Mouse (Mus musculus): ENCODE data around the gene Nob1.

Nob1 gene

DNA sequence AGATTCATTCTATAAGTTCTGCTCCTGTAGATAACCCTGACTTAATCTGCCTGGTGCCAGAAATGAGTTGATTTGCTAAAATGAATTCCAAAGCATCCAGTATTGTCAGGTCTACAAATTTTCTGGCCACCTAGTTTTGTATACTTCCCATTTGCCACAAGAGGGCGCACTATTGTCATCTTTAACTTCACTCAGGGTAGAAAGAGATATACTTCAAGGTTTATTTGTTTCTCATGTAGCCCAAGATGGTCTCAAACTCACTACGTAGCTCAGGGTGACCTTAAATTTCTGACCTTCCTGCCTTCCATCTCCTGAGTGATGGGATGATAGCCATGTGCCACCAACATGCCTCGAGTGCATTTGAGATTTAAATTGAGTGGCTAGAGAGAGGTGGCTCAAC is 38.2 kb downstream of the Nob1 start:
- CTCF ChIA-PET: no interaction called here

DNA sequence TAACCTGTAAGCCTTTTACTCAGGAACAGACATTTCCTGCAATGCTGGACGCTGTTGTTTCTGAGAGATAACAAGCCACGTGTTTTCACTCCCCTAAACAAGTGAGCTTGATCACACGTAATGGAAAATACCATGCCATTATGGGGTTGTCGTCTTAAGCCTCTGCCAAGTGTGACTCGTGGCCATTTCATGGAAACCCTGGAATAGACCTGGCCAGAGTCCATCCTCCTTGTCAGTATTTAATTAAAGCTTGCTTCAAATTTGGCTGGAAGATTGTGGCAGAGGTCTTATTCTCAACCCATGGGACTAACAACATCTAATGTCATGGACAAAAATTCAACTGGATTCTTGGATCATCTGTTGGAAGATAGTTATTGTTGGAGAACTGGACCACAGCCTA is 38.7 kb downstream of the Nob1 start:
- CTCF ChIA-PET: no interaction called here

DNA sequence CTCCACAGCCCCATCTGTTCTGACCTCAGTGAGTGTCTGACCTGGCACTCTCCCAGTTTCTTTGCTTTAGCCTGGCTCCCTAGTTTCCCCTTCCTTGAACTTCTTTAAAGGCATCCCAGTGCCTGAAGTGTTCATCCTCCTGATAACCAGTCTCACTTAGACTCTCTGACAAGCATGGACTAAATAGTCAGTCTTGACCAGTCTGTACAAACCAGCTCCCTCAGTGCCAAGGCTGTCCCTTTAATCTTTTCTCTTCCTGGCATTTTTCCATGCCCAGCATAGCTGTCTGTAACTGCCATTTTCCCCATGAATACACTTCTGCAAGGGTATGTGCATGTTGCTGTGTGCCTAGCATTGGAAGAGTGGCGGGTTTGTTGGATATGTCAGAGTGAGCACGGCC is 39.8 kb downstream of the Nob1 start:
- CTCF ChIA-PET: no interaction called here

DNA sequence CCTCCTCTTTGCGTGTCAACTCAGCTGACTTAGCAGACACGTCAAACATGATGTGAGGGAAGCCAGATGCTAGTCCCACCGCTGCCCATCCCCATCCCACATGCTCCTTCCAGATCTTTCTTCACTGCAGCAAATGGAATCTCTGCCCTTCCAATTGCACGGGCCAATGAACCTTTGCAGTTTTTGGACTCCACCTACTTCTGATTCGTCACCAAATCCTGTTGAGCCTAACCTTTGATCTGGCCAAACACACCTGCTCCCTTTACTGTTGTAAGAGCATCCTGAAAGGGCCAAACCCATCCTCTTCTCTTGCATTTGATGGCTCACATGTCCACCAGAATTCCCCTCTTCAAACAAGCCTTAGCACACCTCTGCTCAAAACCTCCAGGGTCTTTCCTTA is 40.2 kb downstream of the Nob1 start:
- CTCF ChIA-PET: no interaction called here

DNA sequence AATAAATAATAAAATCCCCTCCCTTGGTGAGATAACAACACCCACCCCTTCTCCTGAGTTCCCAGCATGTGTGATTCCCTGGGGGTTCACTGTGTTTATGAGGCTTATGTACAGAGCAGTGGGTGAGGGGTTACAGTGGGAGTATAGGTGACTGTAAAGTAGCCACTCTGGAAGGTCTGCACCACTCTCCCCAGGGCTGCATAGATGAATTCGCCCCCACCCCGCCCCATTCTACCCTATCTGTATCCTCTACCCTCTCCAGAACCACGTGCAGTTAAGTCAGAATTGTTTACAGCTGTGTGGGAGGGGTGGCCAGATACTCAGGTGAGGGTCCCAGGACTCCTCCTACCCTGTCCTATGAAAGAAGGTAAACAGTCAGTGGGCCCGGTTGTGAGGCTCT is 42.0 kb downstream of the Nob1 start:
- CTCF ChIA-PET: no interaction called here

DNA sequence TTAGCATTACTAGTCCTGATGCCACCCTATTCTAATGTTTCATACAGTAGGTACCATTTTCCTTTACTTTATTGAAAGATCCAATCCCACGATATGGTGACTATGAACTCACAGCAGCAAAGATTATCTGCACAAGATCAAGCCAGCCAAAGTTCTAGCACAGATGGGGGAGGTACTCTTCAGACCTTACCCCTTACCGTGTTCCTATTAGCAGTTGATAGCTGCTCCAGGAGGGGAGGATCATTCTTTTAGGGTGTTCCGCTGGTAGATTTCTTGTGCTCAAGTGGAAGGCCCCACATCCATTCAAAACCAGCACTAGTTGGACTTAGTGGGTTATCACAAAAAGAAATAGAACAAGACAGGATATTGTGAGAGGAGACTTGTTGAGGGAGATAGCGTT is 43.2 kb downstream of the Nob1 start:
- CTCF ChIA-PET: no interaction called here

DNA sequence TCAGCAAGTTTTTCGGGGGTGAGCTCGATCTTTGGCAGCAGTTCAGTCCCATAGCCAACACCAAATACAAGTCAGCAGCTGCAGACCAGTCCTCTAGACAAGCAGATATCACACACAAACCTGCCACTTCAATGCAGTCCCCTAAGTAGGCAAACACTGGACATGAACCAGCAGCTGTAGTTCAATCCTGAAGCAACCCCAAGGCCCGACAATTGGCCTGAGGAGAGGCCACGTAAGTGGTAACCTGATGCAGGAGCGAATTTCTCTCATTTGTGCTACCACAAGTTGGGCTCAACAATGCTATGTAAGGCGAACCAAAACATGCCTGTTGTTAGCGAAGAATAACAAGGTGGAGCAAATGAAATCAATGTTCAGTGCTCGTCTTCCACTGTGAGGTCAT is 44.1 kb downstream of the Nob1 start:
- CTCF ChIA-PET: no interaction called here

DNA sequence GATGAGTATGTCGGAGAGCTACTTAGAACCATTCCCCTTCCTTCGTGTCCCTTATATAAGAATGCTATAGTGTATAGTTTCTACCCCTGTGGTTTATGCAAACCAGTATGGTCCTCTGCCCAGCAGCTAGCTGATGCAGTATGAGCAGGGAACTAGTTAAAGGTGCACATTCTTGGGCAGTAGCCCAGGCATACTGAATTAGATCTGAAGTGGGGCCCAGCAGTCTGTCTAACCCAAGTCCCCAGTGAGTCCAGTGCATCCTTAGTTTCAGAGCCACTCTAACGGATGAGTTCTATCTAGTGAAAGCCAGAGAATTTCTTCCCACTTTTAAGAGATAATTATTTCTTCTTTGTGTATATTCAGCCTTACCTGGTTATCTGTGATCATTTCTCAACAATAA is 47.5 kb downstream of the Nob1 start:
- CTCF ChIA-PET: no interaction called here

DNA sequence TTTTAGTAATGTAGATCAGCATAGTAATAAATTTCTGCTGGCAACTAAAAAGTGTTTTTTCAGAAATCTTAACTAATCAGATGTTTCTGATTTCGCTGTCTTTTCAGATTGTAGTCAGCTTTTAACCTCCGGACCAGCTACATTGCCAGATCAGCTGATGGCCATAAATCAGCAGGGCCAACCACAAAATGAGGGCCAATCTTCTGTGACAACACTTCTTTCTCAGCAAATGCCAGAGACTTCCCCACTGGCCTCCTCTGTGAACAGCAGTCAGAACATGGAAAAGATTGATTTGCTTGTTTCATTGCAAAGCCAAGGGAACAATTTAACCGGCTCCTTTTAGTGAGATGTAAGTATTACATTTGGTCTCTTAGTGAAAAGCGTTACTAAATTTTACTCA is 54.5 kb downstream of the Nob1 start:
- CTCF ChIA-PET: interaction anchor here (0.5 kb wide), 1 partner anchor 78 kb away, joined by 6 read pairs; no protein-coding TSS in a partner anchor
